Mouse (Mus musculus) embryonic facial prominence, embryonic 15.5 days (tissue): ENCODE data around the gene Lcmt1. TPM values are rescaled to one million over a fixed set of nuclear protein-coding genes. Genes with fewer than 3 reads are reported as not detected.
A peak's percentile ranks its signal among the peaks of the same experiment; 100 is the strongest.

ENCODE experiments used
- ATAC-seq: fragments of 200-750 bp; cut with Nextera tagmentation; 2 replicates; pipeline ENCODE4 v1.8.0; 2017; ENCODE audit warnings: low read depth, moderate TSS enrichment; ENCODE audit not compliant: insufficient number of reproducible peaks, low FRiP score, low TSS enrichment
- H3K27ac ChIP-seq: fragments of 300-500 bp; sonication (generic); replicated peaks from 2 replicates; pipeline ENCODE4 v1.5.1; 2015; ENCODE audit warnings: mild to moderate bottlenecking, inconsistent platforms
- H3K27me3 ChIP-seq: fragments of 300-500 bp; sonication (generic); 2 replicates; pipeline ENCODE4 v1.6.1; 2015; ENCODE audit warnings: inconsistent platforms
- H3K36me3 ChIP-seq: fragments of 300-500 bp; sonication (generic); 2 replicates; pipeline ENCODE4 v1.6.1; 2015; ENCODE audit warnings: mild to moderate bottlenecking, inconsistent platforms
- H3K4me1 ChIP-seq: fragments of 300-500 bp; sonication (generic); 2 replicates; pipeline ENCODE4 v1.6.1; 2015; ENCODE audit warnings: inconsistent platforms
- H3K4me2 ChIP-seq: fragments of 300-500 bp; sonication (generic); replicated peaks from 2 replicates; pipeline ENCODE4 v1.6.1; 2015; ENCODE audit warnings: mild to moderate bottlenecking, inconsistent platforms
- H3K4me3 ChIP-seq: fragments of 300-500 bp; sonication (generic); replicated peaks from 2 replicates; pipeline ENCODE4 v1.5.1; 2015; ENCODE audit warnings: mild to moderate bottlenecking, inconsistent platforms
- H3K9ac ChIP-seq: fragments of 300-500 bp; sonication (generic); 2 replicates; pipeline ENCODE4 v1.6.1; 2015; ENCODE audit warnings: inconsistent platforms
- H3K9me3 ChIP-seq: fragments of 300-500 bp; sonication (generic); replicated peaks from 2 replicates; pipeline ENCODE4 v1.6.1; 2016; ENCODE audit warnings: inconsistent platforms
- WGBS: fragments of 180-500 bp; shearing (Covaris S2); methylation state at CpG from one replicate; pipeline ENCODE4 v1.1.7; 2015; 5-methylcytosine and 5-hydroxymethylcytosine counted together
- polyA plus RNA-seq: library from polyadenylated mRNA; unstranded; fragments of >200 nt; fragmentation: Nextera tagmentation; extraction: Ambion mirVana; gene quantifications from 2 replicates; pipeline ENCODE4 v1.2.1, GENCODE M21; 2015

The Lcmt1 gene
- polyA plus RNA-seq, 1 experiment from 2014 or later = 41.0 TPM

GRCm38 (mm10) chr7:123361229-123361980 is 8.2 kb upstream of the Lcmt1 start:
- ATAC-seq = no peak
- Histone ChIP-seq H3K4me1 (0 out of 2 replicates have a peak, but pooled peaks cover 5% of the 10 kb centered on the region), H3K27ac (no peak overlapping the region), H3K27me3 (no peaks in the 10 kb centered on the region), H3K4me3 (no peak overlapping the region), H3K9ac (no peak overlapping the region), H3K9me3 (no peaks in the 10 kb centered on the region), H3K36me3 (no peaks in the 10 kb centered on the region), H3K4me2 (no peak overlapping the region)
- 90% methylated on average over 7 of the region's 7 CpGs for WGBS

- Histone ChIP-seq H3K4me3 (no peak overlapping the region), H3K9me3 (no peaks in the 10 kb centered on the region), H3K36me3 (no peaks in the 10 kb centered on the region), H3K4me2 (no peak overlapping the region), H3K4me1 (peaks cover 18% of the 10 kb centered on the region), H3K27ac (no peak overlapping the region), H3K27me3 (no peaks in the 10 kb centered on the region), H3K9ac (no peak overlapping the region)
- WGBS = 84% methylated on average over 3 of the region's 3 CpGs
- no peak for ATAC-seq
These were observed 6.8 kb upstream of the Lcmt1 start for GRCm38 (mm10) chr7:123362806-123363205.

- H3K9ac ChIP-seq = no peak overlapping the region
- WGBS = 76% methylated on average over 8 of the region's 8 CpGs
- H3K27me3 ChIP-seq = no peaks in the 10 kb centered on the region
- H3K27ac ChIP-seq = no peak overlapping the region
- no peak overlapping the region for H3K4me2 ChIP-seq
- H3K9me3 ChIP-seq = no peaks in the 10 kb centered on the region
- ATAC-seq = no peak
- H3K36me3 ChIP-seq = no peaks in the 10 kb centered on the region
- no peak overlapping the region for H3K4me3 ChIP-seq
- H3K4me1 ChIP-seq = peaks cover 25% of the 10 kb centered on the region
These were observed 5.6 kb upstream of the Lcmt1 start for GRCm38 (mm10) chr7:123363971-123364370.

- Histone ChIP-seq H3K9me3 (no peaks in the 10 kb centered on the region), H3K9ac (no peak overlapping the region), H3K4me2 (no peak overlapping the region), H3K4me3 (no peak overlapping the region), H3K27me3 (no peaks in the 10 kb centered on the region), H3K4me1 (peaks cover 35% of the 10 kb centered on the region), H3K27ac (no peak overlapping the region), H3K36me3 (no peaks in the 10 kb centered on the region)
- ATAC-seq = no peak
- WGBS = 81% methylated on average over 7 of the region's 7 CpGs
These were observed 3.5 kb upstream of the Lcmt1 start for GRCm38 (mm10) chr7:123365876-123366741.

- no peak overlapping the region for H3K27ac ChIP-seq
- H3K4me3 ChIP-seq = no peak overlapping the region
- no peaks in the 10 kb centered on the region for H3K27me3 ChIP-seq
- no peak for ATAC-seq
- WGBS = 67% methylated on average over 8 of the region's 8 CpGs
- no peaks in the 10 kb centered on the region for H3K36me3 ChIP-seq
- no peak overlapping the region for H3K9ac ChIP-seq
- peaks cover 35% of the 10 kb centered on the region for H3K4me1 ChIP-seq
- H3K9me3 ChIP-seq = no peaks in the 10 kb centered on the region
- no peak overlapping the region for H3K4me2 ChIP-seq
These were observed 2.8 kb upstream of the Lcmt1 start for GRCm38 (mm10) chr7:123366806-123367205.

GRCm38 (mm10) chr7:123367218-123368150 is 2.1 kb upstream of the Lcmt1 start:
- Histone ChIP-seq H3K27ac (no peak overlapping the region), H3K36me3 (no peaks in the 10 kb centered on the region), H3K4me2 (peak overlapping the region; percentile 84), H3K4me1 (peaks cover 35% of the 10 kb centered on the region), H3K4me3 (0 out of 2 replicates have a peak overlapping the region, but pooled peaks have one; percentile 73), H3K9ac (no peak overlapping the region), H3K9me3 (no peaks in the 10 kb centered on the region), H3K27me3 (no peaks in the 10 kb centered on the region)
- 57% methylated on average over 16 of the region's 16 CpGs for WGBS
- no peak for ATAC-seq

- H3K4me2 ChIP-seq = peak overlapping the region; percentile 84
- no peak overlapping the region for H3K9ac ChIP-seq
- no peak overlapping the region for H3K27ac ChIP-seq
- peak overlapping the region; percentile 73; the same call in 1 of the 2 replicates for H3K4me3 ChIP-seq
- no peaks in the 10 kb centered on the region for H3K9me3 ChIP-seq
- WGBS = 70% methylated on average over 2 of the region's 2 CpGs
- no peaks in the 10 kb centered on the region for H3K27me3 ChIP-seq
- peaks cover 35% of the 10 kb centered on the region for H3K4me1 ChIP-seq
- H3K36me3 ChIP-seq = no peaks in the 10 kb centered on the region
- no peak for ATAC-seq
These were observed 1.4 kb upstream of the Lcmt1 start for GRCm38 (mm10) chr7:123368187-123368586.

GRCm38 (mm10) chr7:123368778-123369746 is 522 bp upstream of the Lcmt1 start:
- Histone ChIP-seq H3K4me2 (peak overlapping the region; percentile 84), H3K36me3 (no peaks in the 10 kb centered on the region), H3K9me3 (no peaks in the 10 kb centered on the region), H3K9ac (peak overlapping the region; percentile 70), H3K4me3 (peak overlapping the region; percentile 73), H3K27me3 (no peaks in the 10 kb centered on the region), H3K4me1 (peaks cover 35% of the 10 kb centered on the region), H3K27ac (peak overlapping the region; percentile 87)
- 1% methylated on average over 50 of the region's 51 CpGs for WGBS
- peak; percentile 67 for ATAC-seq

GRCm38 (mm10) chr7:123370700-123371099 is 1.1 kb downstream of the Lcmt1 start:
- H3K4me2 ChIP-seq = peak overlapping the region; percentile 84
- no peaks in the 10 kb centered on the region for H3K27me3 ChIP-seq
- H3K9me3 ChIP-seq = no peaks in the 10 kb centered on the region
- H3K27ac ChIP-seq = peak overlapping the region; percentile 87; the same call in 1 of the 2 replicates
- H3K9ac ChIP-seq = peak overlapping the region; percentile 70; the same call in 1 of the 2 replicates
- ATAC-seq = no peak
- H3K4me3 ChIP-seq = peak overlapping the region; percentile 73
- peaks cover 35% of the 10 kb centered on the region for H3K4me1 ChIP-seq
- WGBS = 44% methylated on average over 9 of the region's 9 CpGs
- no peaks in the 10 kb centered on the region for H3K36me3 ChIP-seq

- H3K4me2 ChIP-seq = no peak overlapping the region
- 55% methylated on average over 3 of the region's 3 CpGs for WGBS
- no peak for ATAC-seq
- H3K9me3 ChIP-seq = no peaks in the 10 kb centered on the region
- no peak overlapping the region; the same call in 1 of the 2 replicates for H3K27ac ChIP-seq
- H3K9ac ChIP-seq = no peak overlapping the region
- H3K4me3 ChIP-seq = no peak overlapping the region
- H3K27me3 ChIP-seq = no peaks in the 10 kb centered on the region
- H3K36me3 ChIP-seq = no peaks in the 10 kb centered on the region
- peaks cover 30% of the 10 kb centered on the region for H3K4me1 ChIP-seq
These were observed 1.9 kb downstream of the Lcmt1 start for GRCm38 (mm10) chr7:123371501-123371900.
